Mouse (Mus musculus) heart, postnatal 4 days (tissue): Measurements from ENCODE around the gene Id3. TPM values are rescaled to one million over a fixed set of nuclear protein-coding genes. Genes with fewer than 3 reads are reported as not detected.
"Not testable (repeated sequence)": the region's sequence is repeated elsewhere in the genome, so short reads cannot be mapped to it uniquely, and the experiment has no call there.

Experiments used
- DNase-seq: peaks from one replicate; pipeline ENCODE4 v3.0.0; 2021
- total RNA-seq, 2 experiments: library from RNA; stranded (reverse); gene quantifications; 2 replicates each; pipeline ENCODE4 v1.2.3; 2021

Gene Id3
- 10 to 100 TPM; 96.2 to 97.8 TPM for total RNA-seq

DNA sequence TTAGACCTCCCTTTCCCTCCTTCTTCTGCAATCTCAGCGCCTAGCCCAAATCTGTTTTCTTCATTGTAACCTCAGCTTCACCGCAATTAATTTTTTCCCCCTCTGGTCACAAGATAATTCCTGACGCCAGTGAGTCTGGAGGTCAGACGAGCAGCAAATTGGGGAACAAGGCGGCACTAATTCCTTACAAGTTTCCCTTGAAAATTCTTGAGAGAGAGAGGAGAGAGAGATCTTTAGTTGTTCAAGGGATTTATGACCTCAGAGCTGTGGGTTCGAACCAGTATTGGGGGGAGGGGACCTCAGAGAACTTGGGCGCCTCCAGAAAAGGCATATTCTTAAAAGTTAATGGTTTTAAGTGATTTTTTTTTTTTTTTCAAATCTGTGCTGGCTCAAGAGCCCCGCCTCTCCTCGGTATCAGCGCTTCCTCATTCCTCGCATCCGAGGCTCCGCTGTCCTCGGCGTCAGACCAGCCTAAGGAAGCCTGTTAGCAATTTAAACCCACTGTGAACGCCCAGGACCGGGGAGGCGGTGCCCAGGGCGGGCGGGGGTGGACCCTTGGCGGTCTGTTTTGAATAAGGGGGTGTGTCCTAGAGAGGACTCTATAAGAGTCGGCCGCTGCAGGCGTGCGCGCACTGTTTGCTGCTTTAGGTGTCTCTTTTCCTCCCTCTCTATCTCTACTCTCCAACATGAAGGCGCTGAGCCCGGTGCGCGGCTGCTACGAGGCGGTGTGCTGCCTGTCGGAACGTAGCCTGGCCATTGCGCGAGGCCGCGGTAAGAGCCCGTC lies at the start of gene Id3:
Gene Id3, plus strand, starts transcription at position 305 of the 784 bp plus-strand sequence.
- DNase-seq, result peak; percentile 97

DNA sequence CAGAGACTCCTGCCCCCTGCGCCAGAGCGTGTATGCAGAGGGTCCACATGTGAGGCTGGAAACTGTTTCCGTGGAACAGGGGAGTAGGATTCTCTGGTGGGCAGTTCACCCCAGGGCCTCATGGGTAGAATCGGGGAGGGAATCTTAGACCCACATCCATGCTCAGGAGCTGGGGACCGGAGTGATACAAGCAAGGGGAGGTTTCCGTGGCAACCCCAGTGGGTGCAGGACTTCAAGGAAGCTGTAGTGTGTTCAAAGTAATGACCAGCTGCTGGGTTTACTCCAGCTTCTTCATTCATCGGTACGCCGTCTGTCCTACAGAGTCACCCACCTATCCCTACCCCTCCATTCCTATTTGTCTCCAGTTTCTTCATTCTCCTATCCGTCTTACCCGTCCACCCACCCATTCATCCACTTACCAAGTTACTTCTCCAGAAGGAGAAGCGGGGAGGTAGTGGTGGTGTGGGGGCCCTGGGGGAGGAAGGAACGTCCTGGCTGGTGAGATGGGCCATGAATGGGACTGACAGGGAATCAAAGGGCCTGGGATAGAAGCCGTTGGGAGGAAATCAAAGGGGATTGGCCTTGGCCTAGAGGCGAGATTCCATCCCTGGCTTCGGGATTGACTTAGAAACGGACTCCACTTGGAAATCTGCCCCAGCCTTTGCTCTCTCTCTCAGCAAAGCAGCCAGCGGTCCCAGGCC lies 48.6 kb upstream of the Id3 start:
- peak; percentile 28 for DNase-seq

DNA sequence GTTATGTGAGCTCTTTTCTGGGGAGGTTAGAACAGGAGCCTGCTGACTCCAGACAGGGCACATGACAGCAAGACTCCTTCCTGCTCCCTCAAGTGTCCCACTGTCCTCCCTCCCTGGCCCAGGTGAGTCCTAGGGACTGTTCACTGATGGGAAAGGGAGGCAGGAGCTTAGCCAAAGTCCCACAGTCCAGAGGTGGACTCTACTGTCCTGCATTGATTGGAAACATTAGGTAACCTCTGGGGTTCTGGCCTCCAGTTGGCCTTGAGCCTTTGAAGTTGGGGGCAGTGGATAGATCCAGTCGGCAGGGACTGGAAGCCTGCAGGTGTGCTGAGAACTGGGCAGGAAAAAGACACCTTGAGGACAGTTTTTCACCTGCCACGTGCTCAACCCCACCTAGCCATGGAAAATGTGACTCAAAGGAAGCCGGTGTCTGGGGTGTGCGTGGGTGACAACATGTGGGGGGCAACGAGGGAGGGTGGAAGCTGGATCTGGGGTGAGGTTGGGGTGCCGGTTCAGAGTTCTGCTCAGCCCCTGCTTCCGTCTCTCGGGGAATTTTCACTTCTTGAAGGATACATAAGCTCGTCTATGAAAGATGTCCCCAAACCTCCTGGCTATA lies 47.7 kb upstream of the Id3 start:
- no peak for DNase-seq

DNA sequence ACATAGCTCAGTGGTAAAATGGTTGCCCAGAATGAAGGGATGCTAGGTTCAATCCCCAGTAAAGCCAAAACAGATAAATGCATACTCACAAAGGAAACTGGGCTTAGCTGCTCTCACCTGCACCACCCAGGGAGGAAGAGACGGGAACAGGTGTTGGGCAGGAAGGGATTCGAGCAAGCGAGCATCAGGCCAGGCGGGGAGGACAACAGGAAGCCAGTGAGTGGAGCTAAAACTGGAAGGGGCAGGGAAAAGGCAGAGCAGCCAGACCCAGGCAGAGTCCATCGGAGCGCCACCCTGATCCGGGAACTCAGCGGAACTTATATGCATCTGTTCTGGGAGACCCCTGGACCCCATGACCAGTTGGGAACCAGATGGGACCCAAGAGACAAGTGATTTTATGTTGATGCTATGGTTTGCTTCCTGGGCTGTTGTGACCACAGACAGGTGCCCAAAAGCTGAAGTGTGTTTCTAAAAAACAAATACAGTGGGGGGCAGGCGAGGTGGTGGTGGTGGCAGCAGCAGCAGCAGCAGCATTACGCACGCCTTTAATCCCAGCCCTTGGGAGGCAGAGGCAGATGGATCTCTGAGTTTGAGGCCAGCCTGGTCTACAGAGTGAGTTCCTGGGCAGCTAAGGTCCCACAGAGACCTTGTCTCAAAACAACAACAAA lies 46.7 kb upstream of the Id3 start:
- no peak for DNase-seq

DNA sequence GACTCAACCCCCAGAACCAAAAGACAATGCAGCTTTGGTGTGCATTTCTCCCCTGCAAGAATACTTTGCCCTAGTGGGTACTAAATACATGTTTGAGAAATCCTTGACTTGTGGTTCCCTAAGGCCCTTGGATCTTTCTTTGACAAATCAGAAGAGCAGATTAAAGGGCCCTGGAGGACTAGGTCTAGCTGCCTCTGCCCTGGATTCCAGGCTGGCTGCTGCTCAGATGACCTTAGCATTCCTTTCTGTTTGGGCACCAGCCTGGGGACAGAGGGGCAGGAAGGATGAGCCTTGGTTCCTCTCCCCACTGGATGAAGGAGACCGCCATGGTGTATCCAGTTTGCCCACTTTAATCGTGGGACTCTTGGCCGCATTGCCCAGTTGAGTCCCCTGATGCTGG lies 44.9 kb upstream of the Id3 start:
- no peak for DNase-seq

DNA sequence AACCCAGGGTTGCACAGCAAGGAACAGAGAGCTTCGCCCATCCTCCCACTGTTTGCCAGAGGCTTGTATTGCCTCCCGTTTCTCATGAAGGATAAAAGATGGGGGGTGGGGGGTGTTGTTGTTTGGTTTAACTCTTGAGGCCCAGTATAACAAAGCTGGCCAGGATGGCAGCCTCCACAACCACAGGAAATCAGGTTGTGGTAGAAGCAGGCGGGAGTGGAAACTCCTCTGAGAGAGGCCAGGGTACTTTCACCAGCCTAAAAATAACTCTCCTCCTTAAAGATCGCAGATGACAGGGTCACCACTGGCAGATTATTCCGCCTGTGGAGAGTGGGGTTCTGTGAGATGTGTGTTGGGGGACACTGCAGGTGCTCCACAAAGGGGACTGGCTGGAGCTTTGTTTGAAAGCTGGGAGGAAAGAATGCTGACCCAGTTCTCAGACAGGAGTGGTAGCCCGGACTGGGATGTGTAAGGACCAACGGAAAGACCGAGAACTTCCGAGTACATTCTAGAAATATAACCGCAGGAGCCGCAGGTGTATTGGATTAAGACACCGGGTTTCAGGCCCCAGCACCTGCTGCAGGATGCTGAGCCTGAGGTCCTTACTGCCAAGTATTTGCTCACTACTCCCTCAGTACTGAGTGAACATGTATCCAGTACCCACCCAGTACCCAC lies 42.8 kb upstream of the Id3 start:
- DNase-seq, result no peak

DNA sequence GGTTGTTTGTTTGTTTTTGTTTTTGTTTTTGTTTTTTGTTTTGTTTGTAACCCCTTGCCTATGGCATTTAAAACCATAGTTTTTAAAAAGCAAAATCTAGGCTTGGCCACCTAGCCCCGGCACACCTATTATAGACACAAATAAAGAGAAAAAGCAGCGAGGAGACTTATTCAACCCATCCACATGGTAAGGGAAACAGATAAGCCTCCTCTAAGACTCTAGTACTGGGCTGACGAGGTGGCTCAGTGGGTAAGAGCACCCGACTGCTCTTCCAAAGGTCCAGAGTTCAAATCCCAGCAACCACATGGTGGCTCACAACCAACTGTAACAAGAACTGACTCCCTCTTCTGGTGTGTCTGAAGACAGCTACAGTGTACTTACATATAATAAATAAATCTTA lies 41.5 kb upstream of the Id3 start:
- DNase-seq, result not testable (repeated sequence)

DNA sequence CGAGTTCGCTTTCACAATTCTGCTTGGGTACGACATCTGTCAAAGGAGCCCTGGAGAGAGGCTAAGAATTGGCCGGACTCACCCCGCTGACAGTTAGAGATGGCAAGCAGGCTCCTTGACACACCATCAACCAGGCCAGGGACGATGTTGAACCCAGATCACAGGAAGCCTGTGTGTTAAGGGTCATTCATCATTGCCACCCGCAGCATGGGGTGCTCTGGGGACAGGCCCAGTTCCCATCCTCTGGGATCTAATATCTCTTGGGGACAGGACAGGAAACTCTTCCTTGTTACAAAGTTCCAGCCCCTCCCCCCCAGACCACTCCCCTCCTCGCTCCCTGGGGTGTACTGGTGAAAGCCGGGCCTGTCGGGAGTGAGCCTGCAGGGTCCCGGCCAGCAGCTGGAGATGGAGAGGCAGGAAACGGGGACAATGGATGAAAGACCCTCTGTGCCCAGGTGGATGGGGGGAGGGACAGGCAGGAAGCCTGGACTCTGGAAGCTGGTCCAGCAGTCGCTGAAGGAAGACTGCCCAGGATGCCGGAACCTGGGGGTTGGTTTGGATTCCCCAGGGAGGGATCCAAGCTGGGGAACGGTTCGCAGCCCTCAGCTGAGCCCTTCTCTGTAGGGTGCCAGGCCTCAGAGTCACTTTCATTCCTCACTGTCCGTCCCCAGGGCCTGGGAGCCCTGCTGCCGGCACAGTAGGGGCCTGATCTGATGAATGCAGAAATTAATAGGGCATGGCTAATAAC lies 38.5 kb upstream of the Id3 start:
- DNase-seq, result peak; percentile 60

DNA sequence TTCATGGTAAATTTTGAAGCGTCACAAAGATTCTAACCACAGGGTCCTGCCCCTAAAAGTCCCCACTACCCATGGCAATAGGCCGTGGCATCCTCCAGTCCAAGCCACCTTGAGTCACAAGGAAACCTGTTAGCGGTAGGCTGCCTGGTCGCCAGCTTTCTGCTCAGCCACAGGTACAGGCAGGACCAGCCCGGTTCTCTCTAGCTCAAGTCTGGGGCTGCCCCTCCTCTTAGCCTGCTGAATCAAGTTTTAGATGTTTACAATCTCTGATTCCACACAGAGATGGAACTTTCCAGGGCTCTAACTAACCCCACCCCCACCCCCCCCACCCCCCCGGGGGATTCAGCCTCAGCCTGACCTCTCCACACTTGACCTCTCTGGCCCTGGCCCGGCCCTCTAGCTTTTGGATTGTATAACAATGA lies 36.4 kb upstream of the Id3 start:
- no peak for DNase-seq

DNA sequence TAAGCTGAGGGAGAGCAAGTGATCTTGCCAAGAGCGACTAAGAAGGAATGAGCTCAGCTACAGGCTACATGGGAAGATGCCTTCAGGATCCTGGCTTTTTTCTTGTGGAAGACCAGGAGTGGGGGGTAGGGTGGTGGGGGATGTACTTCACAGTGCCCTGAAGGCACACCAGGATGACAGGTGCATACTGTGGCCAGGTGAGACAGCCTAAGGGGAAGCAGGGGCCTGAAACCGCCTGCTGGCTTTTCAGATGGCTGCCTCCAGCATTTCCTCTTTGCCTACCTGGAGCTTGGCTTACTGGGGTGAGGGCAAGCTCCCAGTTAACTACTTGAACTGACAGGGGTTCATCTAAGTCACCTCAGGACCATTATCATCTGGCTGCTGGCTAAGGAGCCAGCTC lies 34.1 kb upstream of the Id3 start:
- DNase-seq, result no peak

DNA sequence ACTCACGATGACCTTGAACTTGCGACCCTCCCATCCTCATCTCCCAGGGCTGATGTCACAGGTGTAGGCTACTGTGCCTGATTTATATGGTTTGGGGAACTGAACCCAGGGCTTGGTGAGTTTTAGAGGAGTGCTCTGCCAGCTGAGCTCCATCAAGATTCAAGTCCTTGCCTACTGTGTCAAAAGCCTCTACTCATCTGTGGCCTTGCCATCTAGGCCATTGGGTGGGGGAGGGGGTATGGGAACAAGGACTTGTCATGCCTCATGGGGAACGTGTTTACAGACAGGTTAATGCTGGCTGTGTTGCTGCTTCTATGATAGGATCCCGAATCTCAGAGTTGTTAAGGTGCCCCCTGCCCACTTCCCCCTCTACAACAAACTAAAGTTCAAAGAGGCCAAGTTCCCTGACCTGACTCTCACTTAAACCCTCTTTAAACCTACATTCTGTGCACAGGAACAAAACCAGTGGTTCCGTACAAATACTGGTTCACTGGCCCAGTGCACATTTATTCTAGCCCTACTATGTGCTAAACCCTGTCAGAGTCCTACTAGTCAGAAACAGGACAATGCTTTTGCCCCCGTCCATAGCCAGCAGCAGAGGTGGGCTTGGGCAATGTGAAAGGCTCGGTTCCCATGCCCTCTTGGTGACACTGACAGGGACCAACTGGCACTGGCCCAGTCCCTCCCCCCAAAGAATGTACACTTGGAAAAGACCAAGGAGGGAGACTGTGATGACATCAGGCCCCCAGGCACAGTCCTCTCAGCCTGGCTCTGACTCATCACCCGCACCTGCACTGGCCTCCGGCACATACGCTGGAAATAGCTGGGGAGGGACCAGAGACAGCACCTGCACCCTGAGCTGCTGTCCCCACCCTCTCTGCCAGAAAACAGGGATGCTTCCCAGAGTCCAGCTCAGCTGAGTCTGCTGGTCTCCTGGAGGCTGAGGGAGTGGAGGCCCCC lies 33.1 kb upstream of the Id3 start:
- DNase-seq, result no peak

DNA sequence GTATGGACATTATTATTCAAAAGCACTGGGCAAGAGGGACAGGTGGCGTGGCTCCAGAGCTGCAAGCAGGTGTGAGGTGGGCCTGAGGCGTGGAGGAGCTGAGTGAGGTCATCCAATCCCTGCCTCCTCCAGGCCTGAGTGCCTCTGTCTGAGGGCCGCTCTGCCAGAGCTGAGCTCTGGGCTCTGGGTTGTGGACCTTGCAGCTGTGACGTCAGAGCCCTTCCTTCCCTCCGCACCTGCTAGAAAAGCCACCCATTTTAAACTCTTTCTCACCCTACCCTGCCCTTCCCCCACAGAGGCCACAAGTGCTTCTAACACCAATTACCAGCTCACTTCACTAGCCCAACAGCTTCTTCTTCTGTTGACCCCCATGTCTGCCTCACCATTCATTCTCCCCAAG lies 31.0 kb upstream of the Id3 start:
- DNase-seq, result no peak

DNA sequence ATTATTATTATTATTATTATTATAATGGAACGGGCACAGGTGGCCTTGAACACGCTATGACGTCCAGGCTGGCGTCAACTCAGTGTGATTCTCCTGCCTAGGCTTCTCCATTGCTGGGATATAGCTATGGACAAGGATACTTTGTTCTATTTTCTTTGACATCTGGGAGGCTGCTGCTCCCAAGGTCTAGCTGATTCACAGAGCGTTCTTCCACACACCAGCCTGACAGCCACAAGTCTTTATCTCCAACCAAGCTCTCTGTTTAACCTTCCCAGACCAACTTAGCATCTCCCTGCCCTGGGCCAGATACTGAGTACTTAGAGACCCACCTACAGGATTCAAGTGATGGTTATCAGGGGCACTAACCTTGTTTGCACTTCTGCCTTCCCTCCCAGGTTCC lies 28.6 kb upstream of the Id3 start:
- no peak for DNase-seq

DNA sequence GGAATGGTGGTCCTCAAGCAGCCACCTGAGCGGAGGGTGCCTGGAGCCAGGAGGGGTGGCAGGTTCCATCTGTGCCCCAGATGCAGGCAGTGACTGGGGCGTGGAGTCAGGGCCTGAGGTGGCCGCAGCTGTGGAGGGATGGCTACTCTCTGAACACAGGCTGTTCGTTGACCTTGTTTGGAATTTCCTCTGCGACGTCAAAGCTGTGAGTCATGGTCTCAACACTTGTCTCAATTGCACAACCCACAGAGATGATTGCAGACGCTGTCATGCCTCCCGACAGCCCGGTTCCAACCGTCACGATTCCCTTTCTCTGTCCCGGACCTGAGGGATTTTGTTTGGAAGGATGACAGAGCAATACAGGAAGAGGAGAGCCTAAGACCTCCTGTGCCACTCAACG lies 26.3 kb upstream of the Id3 start:
- DNase-seq, result peak; percentile 68

DNA sequence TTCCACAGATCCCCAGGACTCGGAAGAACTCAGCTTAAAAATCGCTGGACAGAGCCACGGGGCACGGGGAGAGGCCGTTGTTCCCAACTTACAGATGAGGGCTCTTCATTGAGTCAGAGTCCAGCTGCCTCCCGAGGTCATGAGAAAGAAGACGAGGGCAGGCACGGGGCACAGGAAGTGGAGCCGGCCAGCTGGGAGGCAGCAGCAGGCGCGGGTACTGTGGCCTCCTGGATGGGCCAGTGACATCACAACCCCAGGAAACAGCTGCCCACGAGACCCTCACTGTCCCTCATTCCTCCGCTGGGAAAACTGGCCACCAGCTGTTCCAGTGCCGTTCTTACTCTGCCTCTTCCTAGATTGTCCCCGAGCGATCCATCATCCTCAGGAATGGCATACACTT lies 23.3 kb upstream of the Id3 start:
- DNase-seq, result peak; percentile 32

DNA sequence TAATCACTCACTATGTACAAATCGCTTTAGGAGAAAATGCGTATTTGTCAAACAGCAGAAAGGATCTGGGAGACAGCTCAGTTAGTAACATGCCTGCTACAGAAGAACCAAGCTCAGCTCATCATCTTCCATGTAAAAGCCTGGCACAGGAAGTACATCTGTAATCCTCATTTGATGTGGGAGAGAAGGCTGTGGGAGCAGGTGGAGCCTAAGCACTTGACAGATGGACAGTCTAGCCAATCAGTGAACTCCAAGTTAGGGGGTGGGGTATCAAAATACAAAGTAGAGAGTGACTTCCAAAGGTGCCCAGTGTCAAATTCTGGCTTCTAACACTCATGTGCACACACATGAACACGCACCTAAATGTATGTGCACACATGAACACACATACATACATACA lies 22.1 kb upstream of the Id3 start:
- DNase-seq, result no peak

DNA sequence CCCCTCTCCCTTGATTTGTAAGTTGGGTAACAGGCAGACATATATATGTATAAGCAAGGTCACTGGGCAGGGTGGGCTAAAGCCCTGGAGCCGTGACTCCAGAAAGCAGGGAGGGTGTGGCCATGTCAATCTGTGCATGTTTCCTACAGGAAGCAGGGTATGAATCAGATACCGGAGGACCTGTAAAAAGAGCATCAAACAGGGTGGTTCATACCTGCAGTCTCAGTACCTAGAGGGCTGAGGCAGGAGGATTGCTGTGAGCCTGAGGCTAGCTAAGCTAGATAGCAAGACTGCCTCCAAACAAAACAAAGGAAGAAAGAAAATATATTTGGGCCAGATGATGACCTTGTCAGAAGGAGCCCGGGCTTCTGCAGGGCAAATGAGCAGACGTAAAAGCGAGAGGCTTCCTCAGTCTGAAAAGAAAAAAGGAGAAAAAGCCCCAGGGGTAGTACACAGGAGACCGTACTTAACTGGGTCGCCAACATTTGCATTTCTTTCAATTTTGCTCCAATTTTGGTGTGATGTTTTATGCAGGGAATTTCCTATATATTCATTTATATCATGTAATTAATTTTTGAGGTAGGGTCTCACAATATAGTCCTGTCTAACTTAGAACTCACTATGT lies 21.3 kb upstream of the Id3 start:
- no peak for DNase-seq

DNA sequence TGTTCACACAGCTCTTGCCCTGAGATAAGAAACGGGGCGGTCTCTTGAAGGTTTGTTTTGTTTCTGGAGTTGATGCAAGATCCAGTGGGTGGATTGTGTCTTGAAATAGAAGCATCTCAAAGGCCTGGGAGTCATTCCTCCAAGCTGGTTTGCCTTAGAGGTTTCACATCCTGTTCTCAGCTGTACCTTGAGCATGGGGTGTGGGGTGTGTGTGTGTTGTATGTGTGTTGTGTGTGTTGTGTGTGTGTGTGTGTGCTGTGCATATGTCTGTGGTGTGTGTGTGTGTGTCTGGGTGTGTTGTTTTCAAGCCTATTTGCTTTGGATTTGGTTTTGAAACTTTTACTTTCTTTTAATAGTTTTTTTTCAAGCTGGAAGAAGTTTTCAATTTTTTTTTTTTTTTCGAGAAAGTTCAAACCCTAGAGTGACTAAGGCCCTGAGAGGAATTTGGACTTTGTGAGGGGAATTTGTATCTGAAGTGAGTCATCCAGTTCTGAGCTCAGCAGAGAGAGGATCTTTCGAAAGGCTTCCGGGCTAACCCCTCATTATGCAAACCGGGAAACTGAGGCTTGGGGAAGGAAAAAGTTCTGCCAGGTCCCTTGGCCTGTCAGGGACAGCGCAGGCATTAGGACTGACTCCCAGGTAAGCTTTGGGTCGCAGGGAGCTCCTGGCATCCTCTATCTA lies 20.0 kb upstream of the Id3 start:
- DNase-seq, result peak; percentile 22

DNA sequence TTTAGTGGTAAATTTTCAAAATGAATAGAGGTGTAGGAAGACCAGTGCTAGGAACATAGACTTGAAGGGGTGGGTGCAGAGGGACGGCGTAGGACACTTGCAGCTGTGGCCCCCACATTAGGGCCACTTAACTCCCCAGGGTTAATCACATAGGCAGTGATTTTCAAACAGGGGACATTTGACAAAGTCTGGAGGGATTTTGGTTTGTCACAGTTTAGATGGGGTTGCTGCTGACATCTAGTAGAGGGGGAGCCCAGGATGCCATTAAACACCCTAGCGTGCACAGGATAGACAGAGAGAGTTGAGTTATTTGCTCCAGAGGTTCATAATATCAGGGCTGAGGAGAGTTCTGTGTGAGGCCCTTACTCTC lies 19.5 kb upstream of the Id3 start:
- no peak for DNase-seq

DNA sequence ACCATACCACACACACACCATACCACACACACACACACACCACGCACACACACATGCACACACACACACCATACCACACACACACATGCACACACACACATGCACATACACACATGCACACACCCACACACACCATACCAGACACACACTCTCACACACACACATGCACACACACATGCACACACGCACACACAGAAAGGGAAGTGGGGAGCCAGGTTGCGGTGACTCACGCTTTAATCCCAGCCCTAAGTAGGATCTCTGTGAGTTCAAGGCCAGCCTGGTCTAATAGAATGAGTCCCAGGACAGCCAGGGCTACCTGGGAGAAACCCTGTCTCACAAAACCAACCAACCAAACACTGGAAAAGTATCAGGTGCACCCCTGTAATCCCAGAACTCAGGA lies 18.7 kb upstream of the Id3 start:
- DNase-seq, result no peak
